Mouse (Mus musculus): ENCODE measurements around the gene Ipo4.
A peak's percentile ranks its signal among the peaks of the same experiment; 100 is the strongest.

The Ipo4 gene

GRCm38 (mm10) chr14:55635523-55636007 lies at the start of gene Ipo4:
Ipo4 (minus strand) TSS chr14:55635957.
- peak; percentile 76 for DNase-seq (ENCODE audit: low read depth, low spot score)

GRCm38 (mm10) chr14:55682118-55682493 lies 46.3 kb upstream of the Ipo4 start:
- DNase-seq (ENCODE audit: low read depth, low spot score), result no peak

- peak; percentile 94 for DNase-seq (ENCODE audit: low read depth, low spot score)
Observed at GRCm38 (mm10) chr14:55681160-55682117, 45.7 kb upstream of the Ipo4 start, which contains the start of gene Tinf2. Tinf2 (minus strand) TSS chr14:55681820.

GRCm38 (mm10) chr14:55677615-55678014 lies 41.9 kb upstream of the Ipo4 start:
- DNase-seq (ENCODE audit: low read depth, low spot score), result no peak

- no peak for DNase-seq (ENCODE audit: low read depth, low spot score)
Observed at GRCm38 (mm10) chr14:55672741-55673060, 36.9 kb upstream of the Ipo4 start.

- peak; percentile 95 for DNase-seq (ENCODE audit: low read depth, low spot score)
Observed at GRCm38 (mm10) chr14:55671833-55672740, 36.3 kb upstream of the Ipo4 start, which contains the start of the genes Gmpr2 and Nedd8. Gmpr2 (plus strand) TSS chr14:55671941. Nedd8 (minus strand) TSS chr14:55672124.

- no peak for DNase-seq (ENCODE audit: low read depth, low spot score)
Observed at GRCm38 (mm10) chr14:55671486-55671832, 35.7 kb upstream of the Ipo4 start.

GRCm38 (mm10) chr14:55660636-55661035 lies 24.9 kb upstream of the Ipo4 start:
- no peak for DNase-seq (ENCODE audit: low read depth, low spot score)

- peak; percentile 76 for DNase-seq (ENCODE audit: low read depth, low spot score)
Observed at GRCm38 (mm10) chr14:55659960-55660573, 24.3 kb upstream of the Ipo4 start, which contains the start of gene Mdp1. Mdp1 (minus strand) TSS chr14:55660508.

GRCm38 (mm10) chr14:55658011-55658410 lies 22.3 kb upstream of the Ipo4 start:
- DNase-seq (ENCODE audit: low read depth, low spot score), result no peak

GRCm38 (mm10) chr14:55656935-55657334 lies 21.2 kb upstream of the Ipo4 start:
- DNase-seq (ENCODE audit: low read depth, low spot score), result no peak

GRCm38 (mm10) chr14:55651528-55651927 lies 15.8 kb upstream of the Ipo4 start:
- DNase-seq (ENCODE audit: low read depth, low spot score), result no peak

- DNase-seq (ENCODE audit: low read depth, low spot score), result no peak
Observed at GRCm38 (mm10) chr14:55649884-55650283, 14.1 kb upstream of the Ipo4 start, which contains the start of gene Tssk4. Tssk4 (plus strand) TSS chr14:55650184.

GRCm38 (mm10) chr14:55644261-55644888 lies 8.6 kb upstream of the Ipo4 start:
- no peak for DNase-seq (ENCODE audit: low read depth, low spot score)

- peak; percentile 70 for DNase-seq (ENCODE audit: low read depth, low spot score)
Observed at GRCm38 (mm10) chr14:55643060-55643907, 7.5 kb upstream of the Ipo4 start, which contains the start of gene Tm9sf1. Tm9sf1 (minus strand) TSS chr14:55643806.

GRCm38 (mm10) chr14:55642679-55643059 lies 6.9 kb upstream of the Ipo4 start:
- no peak for DNase-seq (ENCODE audit: low read depth, low spot score)

GRCm38 (mm10) chr14:55641291-55641690 lies 5.5 kb upstream of the Ipo4 start:
- DNase-seq (ENCODE audit: low read depth, low spot score), result no peak

- no peak for DNase-seq (ENCODE audit: low read depth, low spot score)
Observed at GRCm38 (mm10) chr14:55640816-55641215, 5.1 kb upstream of the Ipo4 start.

- DNase-seq (ENCODE audit: low read depth, low spot score), result no peak
Observed at GRCm38 (mm10) chr14:55637795-55638194, 2.0 kb upstream of the Ipo4 start, which contains the start of gene Gm49378. Gm49378 (minus strand) TSS chr14:55637895.
